Mouse (Mus musculus) MEL (cell line): ENCODE data around the gene Ppil3. TPM values are rescaled to one million over a fixed set of nuclear protein-coding genes. Genes with fewer than 3 reads are reported as not detected.

Source experiments
- DNase-seq: peaks from one replicate; pipeline ENCODE4 v3.0.0; 2011; ENCODE audit warnings: low read depth, low spot score
- H3K27ac ChIP-seq: 2 replicates; pipeline ENCODE4 v1.5.1; 2012; ENCODE audit warnings: low read depth, mild to moderate bottlenecking, control low read depth, low read length, moderate library complexity; ENCODE audit not compliant: control insufficient read depth
- H3K27me3 ChIP-seq, 2 experiments: fragments of 150-350 bp in 1 of 2; sonication (generic) in 1 of 2; 2 replicates each; pipeline ENCODE4 v1.6.1; 2012; ENCODE audit warnings: low read length in 2 of 2, mild to moderate bottlenecking in 2 of 2, improper control_type of control experiment in 1 of 2, moderate library complexity in 1 of 2; ENCODE audit not compliant: insufficient read depth in 2 of 2, control insufficient read depth in 1 of 2
- H3K36me3 ChIP-seq, 2 experiments: 2 replicates each; pipeline ENCODE4 v1.6.1; 2012 to 2014; ENCODE audit warnings: low read length in 2 of 2, improper control_type of control experiment in 1 of 2, inconsistent platforms in 1 of 2, mild to moderate bottlenecking in 1 of 2; ENCODE audit not compliant: insufficient read depth in 2 of 2, control insufficient read depth in 1 of 2
- H3K4me1 ChIP-seq, 2 experiments: fragments of 150-350 bp in 1 of 2; sonication (generic) in 1 of 2; 2 replicates each; pipeline ENCODE4 v1.6.1; 2012; ENCODE audit warnings: low read length in 2 of 2, improper control_type of control experiment in 1 of 2, mild to moderate bottlenecking in 1 of 2; ENCODE audit not compliant: insufficient read depth in 2 of 2, control insufficient read depth in 1 of 2
- H3K4me3 ChIP-seq, 2 experiments: fragments of 150-350 bp in 1 of 2; sonication (generic) in 1 of 2; 2 replicates each; pipeline ENCODE4 v1.5.1; 2012; ENCODE audit warnings: low read depth in 2 of 2, low read length in 2 of 2, mild to moderate bottlenecking in 2 of 2, moderate library complexity in 2 of 2, control low read depth in 1 of 2, improper control_type of control experiment in 1 of 2; ENCODE audit not compliant: control insufficient read depth in 1 of 2, insufficient read depth in 1 of 2
- H3K79me2 ChIP-seq: 2 replicates; pipeline ENCODE4 v1.6.1; 2012; ENCODE audit warnings: mild to moderate bottlenecking, low read length, moderate library complexity; ENCODE audit not compliant: control insufficient read depth, poor library complexity, insufficient read depth
- H3K9ac ChIP-seq: 2 replicates; pipeline ENCODE4 v1.6.1; 2012; ENCODE audit warnings: low read depth, mild to moderate bottlenecking, control low read depth, low read length, moderate library complexity; ENCODE audit not compliant: control insufficient read depth, poor library complexity, severe bottlenecking
- H3K9me3 ChIP-seq: fragments of 150-350 bp; sonication (generic); replicated peaks from 2 replicates; pipeline ENCODE4 v1.6.1; 2012; ENCODE audit warnings: mild to moderate bottlenecking, low read length, improper control_type of control experiment, moderate library complexity; ENCODE audit not compliant: insufficient read depth
- POLR2A ChIP-seq, 2 experiments: IDR thresholded peaks; 2 replicates each; pipeline ENCODE4 v1.6.1; 2011 to 2012; ENCODE audit warnings: low read length in 2 of 2, mild to moderate bottlenecking in 2 of 2, control low read depth in 1 of 2, improper control_type of control experiment in 1 of 2, low read depth in 1 of 2, moderate library complexity in 1 of 2; ENCODE audit not compliant: control insufficient read depth in 1 of 2, insufficient read depth in 1 of 2, poor library complexity in 1 of 2
- ZNF384 ChIP-seq: IDR thresholded peaks from 2 replicates; pipeline ENCODE4 v1.6.1; 2012; ENCODE audit warnings: low read depth, mild to moderate bottlenecking, inconsistent platforms, low read length, improper control_type of control experiment
- polyA plus RNA-seq, 2 experiments: library from polyadenylated mRNA; stranded (reverse) in 1 of 2; unstranded in 1 of 2; fragments of >175 nt in 1 of 2; fragments of >200 nt in 1 of 2; gene quantifications; 2 replicates each; pipeline versions ENCODE4 v1.2.1 to v1.2.4; 2012; ENCODE audit warnings: low replicate concordance in 2 of 2, low read depth in 1 of 2; ENCODE audit not compliant: insufficient read length in 2 of 2, insufficient read depth in 1 of 2, missing spikeins in 1 of 2
- total RNA-seq: library from RNA; depleted of rRNA; stranded (reverse); fragments of 300-350 nt; gene quantifications from 2 replicates; pipeline ENCODE4 v1.2.3, GENCODE M21; 2012; rRNA removed

Gene Ppil3
- total and polyA plus RNA-seq, 3 experiments, result 76.8 to 503 (median 84.9) TPM

GRCm38 (mm10) chr1:58382586-58383281, 62.6 kb downstream of the Ppil3 start:
- no peaks in the 10 kb centered on the region for H3K9me3 ChIP-seq
- no peak overlapping the region for H3K9ac ChIP-seq
- no peaks in the 10 kb centered on the region for H3K4me1 ChIP-seq
- TF ChIP-seq POLR2A (IDR thresholded peaks at IDR 0.05; ENCODE audit: control insufficient read depth in 1 of 2, insufficient read depth in 1 of 2, low read depth in 1 of 2, low read length in 2 of 2, poor library complexity in 1 of 2), result no peak
- TF ChIP-seq ZNF384, result no peak
- no peaks in the 10 kb centered on the region for H3K36me3 ChIP-seq
- H3K79me2 ChIP-seq, result no peaks in the 10 kb centered on the region
- DNase-seq, result no peak
- H3K27ac ChIP-seq, result no peak overlapping the region
- no peak overlapping the region for H3K4me3 ChIP-seq
- no peaks in the 10 kb centered on the region for H3K27me3 ChIP-seq

Other genes with a start within 250 kb of the Ppil3 start
- gene Aox4, start 235.1 kb downstream of the Ppil3 start, total RNA-seq, result not detected in 2 replicates
- gene Aox4, start 235.1 kb downstream of the Ppil3 start, polyA plus RNA-seq, result not detected
- gene Aox2, start 167.2 kb downstream of the Ppil3 start, total RNA-seq, result 0.03 and 0.08 TPM in 2 replicates
- gene Aox2, start 167.2 kb downstream of the Ppil3 start, polyA plus RNA-seq, result under 1 TPM in 1 of 2 experiments, not detected in 1; 0.04 TPM
- 199 and 221 TPM in 2 replicates for gene Bzw1, start 52.6 kb downstream of the Ppil3 start, total RNA-seq
- 100 to 1,000 TPM; 242 to 268 TPM for gene Bzw1, start 52.6 kb downstream of the Ppil3 start, polyA plus RNA-seq
- 32.5 and 35.8 TPM in 2 replicates for gene Clk1, start 21.4 kb downstream of the Ppil3 start, total RNA-seq
- gene Clk1, start 21.4 kb downstream of the Ppil3 start, polyA plus RNA-seq, result 1,000 to 10,000 TPM in 1 of 2 experiments, 10 to 100 TPM in 1; 41.1 to 1,029 TPM
- gene Nif3l1, start 335 bp downstream of the Ppil3 start, total RNA-seq, result 26.9 and 28.5 TPM in 2 replicates
- gene Nif3l1, start 335 bp downstream of the Ppil3 start, polyA plus RNA-seq, result 10 to 100 TPM in 1 of 2 experiments, not detected in 1; 32.8 TPM
- 66.6 and 78.5 TPM in 2 replicates for gene Orc2, start 59.6 kb upstream of the Ppil3 start, total RNA-seq
- 100 to 1,000 TPM in 1 of 2 experiments, 10 to 100 TPM in 1; 56.6 to 233 TPM for gene Orc2, start 59.6 kb upstream of the Ppil3 start, polyA plus RNA-seq
- 5.0 and 5.5 TPM in 2 replicates for gene Fam126b, start 140.8 kb upstream of the Ppil3 start, total RNA-seq
- 1 to 10 TPM in 1 of 2 experiments, not detected in 1; 5.7 TPM for gene Fam126b, start 140.8 kb upstream of the Ppil3 start, polyA plus RNA-seq
- 169 and 172 TPM in 2 replicates for gene Ndufb3, start 140.9 kb upstream of the Ppil3 start, total RNA-seq
- gene Ndufb3, start 140.9 kb upstream of the Ppil3 start, polyA plus RNA-seq, result 10 to 100 TPM in 1 of 2 experiments, not detected in 1; 98.3 TPM